Mouse (Mus musculus) heart, embryonic 13.5 days (tissue): ENCODE data around the gene Gnat1. TPM values are rescaled to one million over a fixed set of nuclear protein-coding genes. Genes with fewer than 3 reads are reported as not detected.

Source experiments
- ATAC-seq: fragments of 200-750 bp; cut with Nextera tagmentation; 2 replicates; pipeline ENCODE4 v1.8.0; 2017; ENCODE audit warnings: moderate TSS enrichment; ENCODE audit not compliant: insufficient number of reproducible peaks, low FRiP score, low TSS enrichment; ENCODE audit errors: extremely low read depth
- H3K27ac ChIP-seq: fragments of 300-500 bp; sonication (generic); replicated peaks from 2 replicates; pipeline ENCODE4 v1.5.1; 2015; ENCODE audit warnings: moderate library complexity, mild to moderate bottlenecking, inconsistent platforms
- H3K27me3 ChIP-seq: fragments of 300-500 bp; sonication (generic); replicated peaks from 2 replicates; pipeline ENCODE4 v1.6.1; 2015; ENCODE audit warnings: mild to moderate bottlenecking, inconsistent platforms
- H3K36me3 ChIP-seq: fragments of 300-500 bp; sonication (generic); 2 replicates; pipeline ENCODE4 v1.6.1; 2015; ENCODE audit warnings: mild to moderate bottlenecking, inconsistent platforms
- H3K4me1 ChIP-seq: fragments of 300-500 bp; sonication (generic); 2 replicates; pipeline ENCODE4 v1.6.1; 2015; ENCODE audit warnings: inconsistent platforms
- H3K4me2 ChIP-seq: fragments of 300-500 bp; sonication (generic); 2 replicates; pipeline ENCODE4 v1.6.1; 2015; ENCODE audit warnings: inconsistent platforms, mild to moderate bottlenecking, moderate library complexity
- H3K4me3 ChIP-seq: fragments of 300-500 bp; sonication (generic); 2 replicates; pipeline ENCODE4 v1.5.1; 2015; ENCODE audit warnings: moderate library complexity, mild to moderate bottlenecking, inconsistent platforms
- H3K9ac ChIP-seq: fragments of 300-500 bp; sonication (generic); 2 replicates; pipeline ENCODE4 v1.6.1; 2015; ENCODE audit warnings: inconsistent platforms, mild to moderate bottlenecking, moderate library complexity
- H3K9me3 ChIP-seq: fragments of 300-500 bp; sonication (generic); 2 replicates; pipeline ENCODE4 v1.6.1; 2016; ENCODE audit warnings: inconsistent platforms
- WGBS: fragments of 180-500 bp; shearing (Covaris S2); methylation state at CpG from one replicate; pipeline ENCODE4 v1.1.7; 2015; ENCODE audit warnings: mixed read lengths; 5-methylcytosine and 5-hydroxymethylcytosine counted together
- polyA plus RNA-seq: library from polyadenylated mRNA; unstranded; fragments of >200 nt; fragmentation: Nextera tagmentation; extraction: Ambion mirVana; gene quantifications from 2 replicates; pipeline ENCODE4 v1.2.1, GENCODE M21; 2015

Gnat1 gene
- polyA plus RNA-seq, 1 experiment from 2014 or later = 0.90 TPM

- WGBS = 82% methylated on average over 3 of the region's 3 CpGs
- Histone ChIP-seq H3K9me3 (no peaks in the 10 kb centered on the region), H3K4me3 (no peak overlapping the region), H3K4me1 (peaks cover 92% of the 10 kb centered on the region), H3K27ac (peak overlapping the region; percentile 84), H3K36me3 (peaks cover 66% of the 10 kb centered on the region), H3K9ac (peak overlapping the region; percentile 61), H3K27me3 (no peaks in the 10 kb centered on the region), H3K4me2 (no peak overlapping the region)
- ATAC-seq = no peak
Measured at GRCm38 (mm10) chr9:107624951-107625350, 54.6 kb downstream of the Gnat1 start.

- no peaks in the 10 kb centered on the region for H3K27me3 ChIP-seq
Measured at GRCm38 (mm10) chr9:107624539-107624938, 55.0 kb downstream of the Gnat1 start.

More at GRCm38 (mm10) chr9:107624539-107624938, 55.0 kb downstream of the Gnat1 start:
- WGBS = 66% methylated on average over 5 of the region's 5 CpGs
- Histone ChIP-seq H3K9me3 (no peaks in the 10 kb centered on the region), H3K9ac (peak overlapping the region; percentile 61), H3K4me1 (peaks cover 92% of the 10 kb centered on the region), H3K36me3 (peaks cover 67% of the 10 kb centered on the region), H3K4me2 (0 out of 2 replicates have a peak overlapping the region, but pooled peaks have one; percentile 3), H3K4me3 (no peak overlapping the region), H3K27ac (peak overlapping the region; percentile 84)
- no peak for ATAC-seq

Other genes with a start within 250 kb of the Gnat1 start
- gene Tmem115, start 145.8 kb downstream of the Gnat1 start, polyA plus RNA-seq = 30.4 and 32.3 TPM in 2 replicates
- gene Cyb561d2, start 137.5 kb downstream of the Gnat1 start, polyA plus RNA-seq = 17.7 and 19.1 TPM in 2 replicates
- 27.8 and 27.9 TPM in 2 replicates for gene Nprl2, start 137.5 kb downstream of the Gnat1 start, polyA plus RNA-seq
- gene Zmynd10, start 132.4 kb downstream of the Gnat1 start, polyA plus RNA-seq = not detected in 2 replicates
- 47.6 and 56.1 TPM in 2 replicates for gene Rassf1, start 128.2 kb downstream of the Gnat1 start, polyA plus RNA-seq
- 44.5 and 51.6 TPM in 2 replicates for gene Tusc2, start 116.5 kb downstream of the Gnat1 start, polyA plus RNA-seq
- 94.0 and 104 TPM in 2 replicates for gene Hyal2, start 111.8 kb downstream of the Gnat1 start, polyA plus RNA-seq
- gene Hyal1, start 102.8 kb downstream of the Gnat1 start, polyA plus RNA-seq = 6.3 and 7.5 TPM in 2 replicates
- 13.9 and 14.6 TPM in 2 replicates for gene Naa80, start 100.8 kb downstream of the Gnat1 start, polyA plus RNA-seq
- 0.48 and 0.68 TPM in 2 replicates for gene Hyal3, start 98.9 kb downstream of the Gnat1 start, polyA plus RNA-seq
- gene Ifrd2, start 92.1 kb downstream of the Gnat1 start, polyA plus RNA-seq = 35.7 and 41.3 TPM in 2 replicates
- gene Sema3b, start 70.5 kb downstream of the Gnat1 start, polyA plus RNA-seq = 9.9 and 11.8 TPM in 2 replicates
- 387 and 392 TPM in 2 replicates for gene Gnai2, start 44.3 kb downstream of the Gnat1 start, polyA plus RNA-seq
- 2.8 and 2.9 TPM in 2 replicates for gene Slc38a3, start 10.2 kb downstream of the Gnat1 start, polyA plus RNA-seq
- 4.5 and 6.3 TPM in 2 replicates for gene Sema3f, start 30.8 kb upstream of the Gnat1 start, polyA plus RNA-seq
- 121 and 125 TPM in 2 replicates for gene Rbm5, start 91.3 kb upstream of the Gnat1 start, polyA plus RNA-seq
- gene Rbm6, start 193.5 kb upstream of the Gnat1 start, polyA plus RNA-seq = 46.5 and 48.4 TPM in 2 replicates
- gene Mon1a, start 208.4 kb upstream of the Gnat1 start, polyA plus RNA-seq = 8.1 and 9.1 TPM in 2 replicates
- 2.7 and 4.1 TPM in 2 replicates for gene Mst1r, start 227.2 kb upstream of the Gnat1 start, polyA plus RNA-seq
- gene Actl11, start 248.8 kb upstream of the Gnat1 start, polyA plus RNA-seq = not detected in 2 replicates